In genomic region chr7:118478835-118479312, GRCm38 (mm10) we compare ENCODE assay signal across 10 mouse cellular contexts. TPM values are rescaled to one million over a fixed set of nuclear protein-coding genes. Genes with fewer than 3 reads are reported as not detected.
DNase-seq lines count a peak whose midpoint lies in the region; ATAC-seq lines count a peak whose summit lies in the region.
"Had no signal": no experiment of that assay in that cellular context is flagged by ENCODE, and none has a peak within 500 bp of the region (broad histone marks: within the 10 kb centered on the region; RNA-seq: fewer than 3 reads in every experiment).

No protein-coding gene starts in this region.

- no peak overlapping the region for H3K4me3 ChIP-seq in heart, embryonic 16.5 days (ENCODE audit: low read length)
- no peak overlapping the region for H3K4me3 ChIP-seq in midbrain, embryonic 10.5 days
- H3K4me3 ChIP-seq: midbrain, embryonic 12.5 days had no signal

- H3K27me3 ChIP-seq in heart, embryonic 16.5 days (ENCODE audit: control insufficient read depth, insufficient read depth, low read length) = no peaks in the 10 kb centered on the region
- no peaks in the 10 kb centered on the region for H3K27me3 ChIP-seq in midbrain, embryonic 10.5 days (ENCODE audit: low read depth, poor library complexity, severe bottlenecking)
- H3K27me3 ChIP-seq: midbrain, embryonic 12.5 days had no signal

- no peaks in the 10 kb centered on the region for H3K9me3 ChIP-seq in heart, embryonic 16.5 days (replicated peaks; ENCODE audit: control insufficient read depth, low read length)
- 0 out of 2 replicates have a peak, but pooled peaks cover 8% of the 10 kb centered on the region for H3K9me3 ChIP-seq in midbrain, embryonic 10.5 days (replicated peaks)

- no peak overlapping the region for H3K4me2 ChIP-seq in heart, embryonic 16.5 days (ENCODE audit: low read depth, low read length)
- H3K4me2 ChIP-seq: midbrain, embryonic 12.5 days had no signal

- ATAC-seq in heart, embryonic 16.5 days (replicated peaks; ENCODE audit: extremely low read depth, insufficient read depth, low FRiP score) = peak; percentile 57
- no peak for ATAC-seq in activated CD4-positive, CD25-positive, alpha-beta regulatory T cell, adult 4 months

- 45% methylated on average over 3 of the region's 3 CpGs for WGBS in heart, embryonic 16.5 days
- WGBS in midbrain, embryonic 10.5 days = 72% methylated on average over 3 of the region's 3 CpGs

- peak; percentile 44 for DNase-seq in 3134 (ENCODE audit: extremely low read depth, insufficient read length, low spot score)
- DNase-seq in adrenal gland, postnatal 36 days = peak; percentile 24 to 26
- peak; percentile 73 to 85 for DNase-seq in kidney, postnatal 4 days
- DNase-seq in right cerebral cortex, postnatal 14 days = no peak
- DNase-seq in left cerebral cortex, adult 11 months (ENCODE audit: low spot score) = no peak
- no peak for DNase-seq in midbrain, embryonic 10.5 days (ENCODE audit: low spot score)
- DNase-seq: thymus, postnatal 4 days had no signal

- H3K4me1 ChIP-seq in heart, embryonic 16.5 days (ENCODE audit: control insufficient read depth, insufficient read depth, low read length) = no peaks in the 10 kb centered on the region; the same call in 1 of the 2 replicates
- peaks cover 16% of the 10 kb centered on the region; the same call in 1 of the 2 replicates for H3K4me1 ChIP-seq in midbrain, embryonic 10.5 days

- no peaks in the 10 kb centered on the region for H3K36me3 ChIP-seq in heart, embryonic 16.5 days (ENCODE audit: control insufficient read depth, insufficient read depth)
- no peaks in the 10 kb centered on the region for H3K36me3 ChIP-seq in midbrain, embryonic 10.5 days
- H3K36me3 ChIP-seq: midbrain, embryonic 12.5 days had no signal

- no peak overlapping the region; the same call in 1 of the 2 replicates for H3K9ac ChIP-seq in heart, embryonic 16.5 days (ENCODE audit: low read length)
- H3K9ac ChIP-seq: midbrain, embryonic 12.5 days had no signal

- peak overlapping the region; percentile 70 for H3K27ac ChIP-seq in heart, embryonic 16.5 days (ENCODE audit: low read length)
- H3K27ac ChIP-seq in midbrain, embryonic 10.5 days (replicated peaks) = no peak overlapping the region
- H3K27ac ChIP-seq: midbrain, embryonic 12.5 days had no signal

RNA-seq across cellular contexts. Expression of gene Itpripl2, which starts 12.9 kb away (rescaled TPM):
- 10 to 100 TPM; 14.7 to 18.3 TPM for total RNA-seq in adrenal gland, postnatal 36 days (2021)
- 4.1 and 4.9 TPM in 2 replicates for polyA plus RNA-seq in heart, embryonic 16.5 days (2015; fragmentation: Nextera tagmentation; extraction: Ambion mirVana)
- polyA plus RNA-seq in activated CD4-positive, CD25-positive, alpha-beta regulatory T cell, adult 4 months (2017; shearing (Covaris generic)) = under 1 TPM; 0.25 to 0.32 TPM
- polyA plus RNA-seq in midbrain, embryonic 10.5 days (2016; fragmentation: Nextera tagmentation; extraction: Ambion mirVana) = 0.78 TPM in 2 replicates

RNA-seq across cellular contexts. Expression of gene Syt17, which starts 30.9 kb away (rescaled TPM):
- total RNA-seq in adrenal gland, postnatal 36 days (2021) = 1 to 10 TPM; 4.7 to 5.7 TPM
- 1.9 and 2.1 TPM in 2 replicates for polyA plus RNA-seq in heart, embryonic 16.5 days (2015; fragmentation: Nextera tagmentation; extraction: Ambion mirVana)
- under 1 TPM in 1 of 2 experiments, not detected in 1; 0.24 TPM for polyA plus RNA-seq in activated CD4-positive, CD25-positive, alpha-beta regulatory T cell, adult 4 months (2017; shearing (Covaris generic))
- 2.0 and 3.0 TPM in 2 replicates for polyA plus RNA-seq in midbrain, embryonic 10.5 days (2016; fragmentation: Nextera tagmentation; extraction: Ambion mirVana)

RNA-seq across cellular contexts. Expression of gene Coq7, which starts 54.3 kb away (rescaled TPM):
- total RNA-seq in adrenal gland, postnatal 36 days (2021) = 10 to 100 TPM; 38.3 to 40.2 TPM
- 173 and 177 TPM in 2 replicates for polyA plus RNA-seq in heart, embryonic 16.5 days (2015; fragmentation: Nextera tagmentation; extraction: Ambion mirVana)
- 10 to 100 TPM; 13.4 to 15.6 TPM for polyA plus RNA-seq in activated CD4-positive, CD25-positive, alpha-beta regulatory T cell, adult 4 months (2017; shearing (Covaris generic))
- 129 and 131 TPM in 2 replicates for polyA plus RNA-seq in midbrain, embryonic 10.5 days (2016; fragmentation: Nextera tagmentation; extraction: Ambion mirVana)

Comparison
In these comparisons a context has a peak if more than half of its experiments do, and no peak if none do; other contexts are left out.
1. DNase-seq: peak in 3134 (single experiment), adrenal gland, postnatal 36 days (2 of 2) and kidney, postnatal 4 days (2 of 2); none in right cerebral cortex, postnatal 14 days (single experiment), left cerebral cortex, adult 11 months (single experiment) and midbrain, embryonic 10.5 days (single experiment).